Mouse (Mus musculus) heart, embryonic 12.5 days (tissue): ENCODE results near the gene Proz. TPM values are rescaled to one million over a fixed set of nuclear protein-coding genes. Genes with fewer than 3 reads are reported as not detected.

Experiments
- polyA plus RNA-seq: library from polyadenylated mRNA; unstranded; fragments of >200 nt; fragmentation: Nextera tagmentation; extraction: Ambion mirVana; gene quantifications from 2 replicates; pipeline ENCODE4 v1.2.1, GENCODE M21; 2016

Gene Proz
- polyA plus RNA-seq, 1 experiment from 2014 or later: 0.92 TPM

Other genes with a start within 250 kb of the Proz start
- 11.4 and 11.5 TPM in 2 replicates for gene Mcf2l, start 187.1 kb upstream of the Proz start, polyA plus RNA-seq
- gene F7, start 34.9 kb upstream of the Proz start, polyA plus RNA-seq: 0.23 TPM in 1 of 2 replicates, not detected in the other
- gene F10, start 23.6 kb upstream of the Proz start, polyA plus RNA-seq: 2.7 and 2.8 TPM in 2 replicates
- 29.3 and 29.5 TPM in 2 replicates for gene Pcid2, start 44.5 kb downstream of the Proz start, polyA plus RNA-seq
- gene Cul4a, start 44.7 kb downstream of the Proz start, polyA plus RNA-seq: 124 and 137 TPM in 2 replicates
- 364 and 372 TPM in 2 replicates for gene Lamp1, start 98.2 kb downstream of the Proz start, polyA plus RNA-seq
- gene Grtp1, start 139.7 kb downstream of the Proz start, polyA plus RNA-seq: 19.8 and 22.7 TPM in 2 replicates
- 167 and 180 TPM in 2 replicates for gene Adprhl1, start 193.2 kb downstream of the Proz start, polyA plus RNA-seq
- 28.3 and 29.6 TPM in 2 replicates for gene Dcun1d2, start 227.2 kb downstream of the Proz start, polyA plus RNA-seq
- 34.5 and 41.2 TPM in 2 replicates for gene Tmco3, start 227.3 kb downstream of the Proz start, polyA plus RNA-seq